Mouse (Mus musculus) cortical plate, adult 2 months (tissue): ENCODE data around the gene Nbl1.

Source experiments
- CTCF ChIP-seq: fragments of 200-500 bp; IDR thresholded peaks from 2 replicates; pipeline ENCODE4 v1.5.1; 2011; ENCODE audit warnings: mild to moderate bottlenecking, control low read depth, low read length; ENCODE audit not compliant: insufficient read depth; ENCODE audit errors: extremely low read depth
- POLR2A ChIP-seq: fragments of 200-500 bp; IDR thresholded peaks from 2 replicates; pipeline ENCODE4 v1.6.1; 2011; ENCODE audit warnings: mild to moderate bottlenecking, low read length, control low read depth; ENCODE audit not compliant: insufficient read depth; ENCODE audit errors: extremely low read depth

DNA sequence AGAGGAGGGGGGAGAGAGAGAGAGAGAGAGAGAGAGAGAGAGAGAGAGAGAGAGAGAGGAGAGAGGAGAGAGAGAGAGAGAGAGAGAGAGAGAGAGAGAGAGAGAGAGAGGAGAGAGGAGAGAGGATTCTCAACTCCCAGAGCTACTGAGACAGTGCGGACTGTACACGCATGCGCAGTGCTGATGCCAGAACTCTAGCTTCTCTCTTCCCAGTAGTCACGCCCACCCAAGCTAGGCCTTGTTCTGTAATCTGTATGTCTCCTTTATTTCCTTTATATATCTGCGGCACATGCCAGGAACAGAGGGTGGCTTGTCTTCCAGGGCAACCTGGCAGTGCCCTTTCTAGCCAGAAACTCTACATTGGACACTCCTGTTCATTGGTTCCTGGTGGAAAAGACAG, 28.0 kb downstream of the Nbl1 start:
- TF ChIP-seq POLR2A = no peak
- no peak for TF ChIP-seq CTCF
